Mouse (Mus musculus) limb, embryonic 14.5 days (tissue): ENCODE measurements at regions not wholly inside any gene's neighbourhood (a gene's known extent, or its start where the extent isn't known, plus 50 kb on each side); places are given as distances from the start of the nearest gene placed in this dataset.

Experiments
- ATAC-seq: fragments of 200-750 bp; cut with Nextera tagmentation; 2 replicates; pipeline ENCODE4 v1.8.0; 2017; ENCODE audit warnings: low read depth, moderate number of reproducible peaks, moderate TSS enrichment; ENCODE audit not compliant: low FRiP score
- DNase-seq: peaks from one replicate; pipeline ENCODE4 v3.0.0-alpha.2; 2015; ENCODE audit warnings: low spot score
- H3K27ac ChIP-seq: fragments of 300-500 bp; sonication (generic); replicated peaks from 2 replicates; pipeline ENCODE4 v1.5.1; 2014; ENCODE audit warnings: low read depth, mild to moderate bottlenecking, low read length, moderate library complexity, mixed read lengths
- H3K27me3 ChIP-seq: fragments of 300-500 bp; sonication (generic); 2 replicates; pipeline ENCODE4 v1.6.1; 2014; ENCODE audit warnings: low read length, mixed read lengths; ENCODE audit not compliant: control insufficient read depth, insufficient read depth
- H3K36me3 ChIP-seq: fragments of 300-500 bp; sonication (generic); 2 replicates; pipeline ENCODE4 v1.6.1; 2014; ENCODE audit warnings: mild to moderate bottlenecking, low read length, moderate library complexity, mixed read lengths; ENCODE audit not compliant: control insufficient read depth, insufficient read depth
- H3K4me1 ChIP-seq: fragments of 300-500 bp; sonication (generic); 2 replicates; pipeline ENCODE4 v1.6.1; 2014; ENCODE audit warnings: antibody characterized with exemption, low read length, mixed read lengths; ENCODE audit not compliant: control insufficient read depth, insufficient read depth
- H3K4me2 ChIP-seq: fragments of 300-500 bp; sonication (generic); replicated peaks from 2 replicates; pipeline ENCODE4 v1.6.1; 2014; ENCODE audit warnings: low read depth, mild to moderate bottlenecking, low read length, moderate library complexity; ENCODE audit not compliant: severe bottlenecking
- H3K4me3 ChIP-seq: fragments of 300-500 bp; sonication (generic); replicated peaks from 2 replicates; pipeline ENCODE4 v1.5.1; 2014; ENCODE audit warnings: low read length
- H3K9ac ChIP-seq: fragments of 300-500 bp; sonication (generic); 2 replicates; pipeline ENCODE4 v1.6.1; 2014; ENCODE audit warnings: mild to moderate bottlenecking, low read depth, low read length, moderate library complexity; ENCODE audit not compliant: severe bottlenecking
- H3K9me3 ChIP-seq: fragments of 300-500 bp; sonication (generic); 2 replicates; pipeline ENCODE4 v1.6.1; 2016; ENCODE audit warnings: low read length; ENCODE audit not compliant: control insufficient read depth
- POLR2A ChIP-seq: fragments of 200-500 bp; IDR thresholded peaks from 2 replicates; pipeline ENCODE4 v1.8.0; 2012; ENCODE audit warnings: inconsistent platforms, mild to moderate bottlenecking, moderate library complexity, borderline replicate concordance; ENCODE audit not compliant: insufficient read depth, insufficient read length; ENCODE audit errors: extremely low read depth
- WGBS: fragments of 180-500 bp; shearing (Covaris S2); extraction: QIAGEN DNeasy Blood & Tissue Kit; methylation state at CpG from one replicate; pipeline ENCODE4 v1.1.7; 2014; 5-methylcytosine and 5-hydroxymethylcytosine counted together

- Histone ChIP-seq H3K9me3 (no peaks in the 10 kb centered on the region), H3K9ac (no peak overlapping the region), H3K4me1 (no peaks in the 10 kb centered on the region), H3K4me3 (no peak overlapping the region), H3K36me3 (no peaks in the 10 kb centered on the region), H3K27ac (no peak overlapping the region), H3K27me3 (no peaks in the 10 kb centered on the region), H3K4me2 (no peak overlapping the region)
- ATAC-seq (no peak), DNase-seq (no peak)
- TF ChIP-seq POLR2A = no peak
- 85% methylated on average over 3 of the region's 3 CpGs for WGBS
Measured at GRCm38 (mm10) chr8:41970536-41970935, 553.7 kb upstream of the Frg1 start.

- Histone ChIP-seq H3K4me2 (no peak overlapping the region), H3K36me3 (no peaks in the 10 kb centered on the region), H3K9ac (no peak overlapping the region), H3K27ac (no peak overlapping the region), H3K4me3 (no peak overlapping the region), H3K4me1 (no peaks in the 10 kb centered on the region), H3K27me3 (no peaks in the 10 kb centered on the region), H3K9me3 (no peaks in the 10 kb centered on the region)
- no peak for TF ChIP-seq POLR2A
- DNase-seq = no peak
- no peak for ATAC-seq
- 82% methylated on average over 3 of the region's 3 CpGs for WGBS
Measured at GRCm38 (mm10) chr8:41969408-41969807, 552.5 kb upstream of the Frg1 start.

- no peaks in the 10 kb centered on the region for H3K27me3 ChIP-seq
Measured at GRCm38 (mm10) chr8:41964088-41964487, 547.2 kb upstream of the Frg1 start.

GRCm38 (mm10) chr8:41956878-41957277, 540.0 kb upstream of the Frg1 start:
- Histone ChIP-seq H3K4me1 (peaks cover 2% of the 10 kb centered on the region; the same call in 1 of the 2 replicates), H3K9ac (no peak overlapping the region), H3K27me3 (no peaks in the 10 kb centered on the region), H3K27ac (no peak overlapping the region), H3K4me2 (no peak overlapping the region), H3K36me3 (no peaks in the 10 kb centered on the region), H3K9me3 (no peaks in the 10 kb centered on the region), H3K4me3 (no peak overlapping the region)
- ATAC-seq = no peak
- TF ChIP-seq POLR2A = no peak
- no peak for DNase-seq
- WGBS = 95% methylated on average over 1 of the region's 1 CpGs

More at GRCm38 (mm10) chr8:41964088-41964487, 547.2 kb upstream of the Frg1 start:
- ATAC-seq (no peak), DNase-seq (no peak)
- Histone ChIP-seq H3K4me1 (no peaks in the 10 kb centered on the region), H3K9ac (no peak overlapping the region), H3K9me3 (no peaks in the 10 kb centered on the region), H3K27ac (no peak overlapping the region), H3K4me3 (no peak overlapping the region), H3K4me2 (no peak overlapping the region), H3K36me3 (no peaks in the 10 kb centered on the region)
- TF ChIP-seq POLR2A = no peak

GRCm38 (mm10) chr8:41950736-41951135, 533.9 kb upstream of the Frg1 start:
- no peak overlapping the region for H3K9ac ChIP-seq
- 53% methylated on average over 1 of the region's 1 CpGs for WGBS
- no peak overlapping the region for H3K4me2 ChIP-seq
- H3K36me3 ChIP-seq = no peaks in the 10 kb centered on the region
- H3K4me3 ChIP-seq = no peak overlapping the region
- TF ChIP-seq POLR2A = no peak
- no peak for DNase-seq
- no peaks in the 10 kb centered on the region for H3K4me1 ChIP-seq
- no peak for ATAC-seq
- H3K27ac ChIP-seq = no peak overlapping the region
- H3K27me3 ChIP-seq = no peaks in the 10 kb centered on the region
- H3K9me3 ChIP-seq = no peaks in the 10 kb centered on the region

GRCm38 (mm10) chr8:41939298-41939697, 522.4 kb upstream of the Frg1 start:
- DNase-seq (no peak), ATAC-seq (no peak)
- Histone ChIP-seq H3K27ac (no peak overlapping the region), H3K4me2 (no peak overlapping the region), H3K36me3 (no peaks in the 10 kb centered on the region), H3K4me1 (no peaks in the 10 kb centered on the region), H3K27me3 (no peaks in the 10 kb centered on the region), H3K4me3 (no peak overlapping the region), H3K9ac (no peak overlapping the region), H3K9me3 (no peaks in the 10 kb centered on the region)
- 62% methylated on average over 4 of the region's 4 CpGs for WGBS
- TF ChIP-seq POLR2A = no peak
